Mouse (Mus musculus): ENCODE measurements at regions not wholly inside any gene's neighbourhood (a gene's known extent, or its start where the extent isn't known, plus 50 kb on each side); places are given as distances from the start of the nearest gene placed in this dataset.
A peak's percentile ranks its signal among the peaks of the same experiment; 100 is the strongest.

GRCm38 (mm10) chr14:83232262-83232661 lies 1211.1 kb upstream of the Pcdh17 start:
- intact Hi-C loops (cut with DNase I): no loop called here

GRCm38 (mm10) chr14:83246891-83247290 lies 1196.5 kb upstream of the Pcdh17 start:
- DNase-seq (ENCODE audit: extremely low spot score in 1 of 2, low spot score in 2 of 2): peak in 1 of 2 experiments; percentile 2
- intact Hi-C loops (cut with DNase I): no loop called here

More at GRCm38 (mm10) chr14:83232262-83232661, 1211.1 kb upstream of the Pcdh17 start:
- no peak for DNase-seq (ENCODE audit: extremely low spot score in 1 of 2, low spot score in 2 of 2)

- no peak for DNase-seq (ENCODE audit: extremely low spot score in 1 of 2, low spot score in 2 of 2)
- intact Hi-C loops (cut with DNase I): no loop called here
These were observed 1196.0 kb upstream of the Pcdh17 start for GRCm38 (mm10) chr14:83247405-83247804.

GRCm38 (mm10) chr14:83252922-83253321 lies 1190.4 kb upstream of the Pcdh17 start:
- intact Hi-C loops (cut with DNase I): no loop called here
- DNase-seq (ENCODE audit: extremely low spot score in 1 of 2, low spot score in 2 of 2): no peak

GRCm38 (mm10) chr14:83302599-83302998 lies 1140.8 kb upstream of the Pcdh17 start:
- no peak for DNase-seq (ENCODE audit: extremely low spot score in 1 of 2, low spot score in 2 of 2)
- intact Hi-C loops (cut with DNase I): no loop called here

GRCm38 (mm10) chr14:83320773-83321172 lies 1122.6 kb upstream of the Pcdh17 start:
- intact Hi-C loops (cut with DNase I): no loop called here
- DNase-seq (ENCODE audit: extremely low spot score in 1 of 2, low spot score in 2 of 2): no peak

GRCm38 (mm10) chr14:83363153-83363552 lies 1080.2 kb upstream of the Pcdh17 start:
- intact Hi-C loops (cut with DNase I): no loop called here
- DNase-seq (ENCODE audit: extremely low spot score in 1 of 2, low spot score in 2 of 2): no peak

Data from left cerebral cortex, postnatal 10 days (tissue).